Mouse (Mus musculus) CH12F3 (cell line): ENCODE data around the gene Klri2.
"Not testable (repeated sequence)": the region's sequence is repeated elsewhere in the genome, so short reads cannot be mapped to it uniquely, and the experiment has no call there.

Source experiments
- in situ Hi-C: fragments of 300-500 bp; cut with MboI; formaldehyde crosslinking; loops from 2 replicates; pipeline ENCODE4 v1.14.3; 2020; ENCODE audit warnings: low sequenced_read_pairs

The Klri2 gene

GRCm38 (mm10) chr6:129740069-129740721, at the start of gene Klri2:
Klri2 (minus strand) TSS chr6:129740484.
- in situ Hi-C loops = no loop called here

DNA sequence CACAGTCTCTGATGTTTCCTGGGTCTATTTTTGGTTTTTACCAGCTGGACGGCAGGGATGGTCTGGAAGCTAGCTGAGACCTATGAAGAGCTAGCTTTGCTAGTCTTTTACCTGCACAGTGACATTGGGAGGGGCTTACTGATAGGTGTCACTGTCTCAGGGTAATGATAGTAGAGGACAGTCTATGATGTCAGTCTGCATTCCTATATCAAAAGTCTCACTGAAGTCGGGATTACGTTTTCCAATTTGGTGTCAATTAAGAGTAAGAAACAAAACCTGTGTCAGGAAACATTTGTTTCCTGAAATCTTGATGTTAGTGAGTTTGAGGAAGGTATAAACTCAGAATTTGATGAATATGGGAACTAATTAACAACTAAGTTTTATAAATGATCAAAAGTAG, 43.9 kb upstream of the Klri2 start, which contains the start of gene Gm156:
TSS of gene Gm156 (minus strand) at position 101 of the 400 bp plus-strand sequence.
- in situ Hi-C loops = not testable (repeated sequence)

DNA sequence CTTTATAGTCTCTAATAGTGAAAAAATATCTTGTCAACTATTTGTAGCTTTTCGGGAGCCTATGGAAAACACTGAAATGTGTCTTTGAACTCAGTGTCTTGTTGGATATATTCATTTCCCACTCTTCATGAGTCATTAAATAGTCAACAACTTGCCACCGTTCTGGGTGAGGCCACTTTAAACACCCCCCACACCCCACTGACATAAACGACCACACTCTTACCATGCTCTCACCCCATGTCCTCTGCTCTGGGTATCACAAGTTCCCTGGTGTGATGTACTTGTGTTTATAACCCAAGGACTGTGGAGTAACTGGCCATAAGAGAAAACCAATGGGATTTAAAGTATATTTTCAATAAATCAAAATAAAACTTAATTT, 7.4 kb upstream of the Klri2 start:
- in situ Hi-C loops = no loop called here

- in situ Hi-C loops = no loop called here
Observed at GRCm38 (mm10) chr6:129747016-129747653, 6.9 kb upstream of the Klri2 start.

DNA sequence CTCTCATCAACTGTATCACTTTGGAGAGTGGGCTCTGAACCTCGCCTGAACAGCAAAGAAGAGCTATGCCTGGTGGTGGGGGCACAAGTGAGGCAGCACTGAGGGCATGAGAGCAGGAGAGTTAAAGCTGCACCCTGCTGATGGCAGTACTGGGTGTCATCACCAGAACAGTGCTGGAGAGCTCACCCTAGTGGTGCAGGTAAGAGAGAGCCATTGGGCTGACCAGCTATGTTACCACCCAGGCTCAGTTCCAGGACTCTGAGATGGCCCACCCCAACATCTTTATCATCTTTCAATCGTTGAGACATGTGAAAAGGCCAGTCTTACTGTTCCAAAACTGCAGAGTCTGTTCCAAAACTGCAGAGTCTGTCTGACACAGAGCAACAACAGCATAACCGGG, 5.9 kb upstream of the Klri2 start:
- in situ Hi-C loops = no loop called here

DNA sequence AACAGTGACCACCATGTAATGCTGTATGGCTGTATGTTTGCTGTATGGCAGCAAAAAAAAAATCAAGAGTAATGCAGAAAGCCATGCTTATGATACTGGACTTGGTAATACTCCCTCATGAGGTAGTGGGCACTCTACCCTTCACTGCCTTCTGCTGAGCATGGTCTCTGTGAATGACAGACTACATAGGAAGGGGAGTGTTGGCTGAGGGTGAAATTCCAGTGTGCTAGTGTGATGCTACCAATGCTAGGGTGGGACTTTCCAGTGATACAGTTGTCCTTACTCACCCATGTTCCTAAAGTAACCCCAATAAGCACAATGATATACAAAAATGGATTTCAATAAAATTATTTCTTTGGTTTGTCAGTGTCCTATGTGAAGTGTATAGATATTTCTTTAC, 3.9 kb downstream of the Klri2 start:
- in situ Hi-C loops = no loop called here

DNA sequence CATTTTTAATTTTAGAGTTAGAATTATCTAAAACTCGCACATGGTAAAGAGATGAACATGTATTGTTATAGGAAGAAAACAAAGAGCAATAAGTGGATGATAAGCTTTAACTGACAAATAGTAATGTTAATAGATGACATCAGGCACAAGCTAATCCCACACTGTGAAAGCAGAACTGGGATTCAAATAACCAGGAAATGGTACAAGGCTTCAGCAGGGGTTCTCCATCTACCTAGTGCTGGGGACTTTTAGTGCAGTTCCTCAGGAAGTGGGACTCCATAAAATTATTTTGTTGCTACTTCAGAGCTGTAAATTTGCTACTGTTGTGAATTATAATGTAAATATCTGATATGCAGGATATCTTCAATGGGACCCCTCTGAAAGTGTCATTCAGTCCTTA, 13.0 kb downstream of the Klri2 start:
- in situ Hi-C loops = no loop called here

DNA sequence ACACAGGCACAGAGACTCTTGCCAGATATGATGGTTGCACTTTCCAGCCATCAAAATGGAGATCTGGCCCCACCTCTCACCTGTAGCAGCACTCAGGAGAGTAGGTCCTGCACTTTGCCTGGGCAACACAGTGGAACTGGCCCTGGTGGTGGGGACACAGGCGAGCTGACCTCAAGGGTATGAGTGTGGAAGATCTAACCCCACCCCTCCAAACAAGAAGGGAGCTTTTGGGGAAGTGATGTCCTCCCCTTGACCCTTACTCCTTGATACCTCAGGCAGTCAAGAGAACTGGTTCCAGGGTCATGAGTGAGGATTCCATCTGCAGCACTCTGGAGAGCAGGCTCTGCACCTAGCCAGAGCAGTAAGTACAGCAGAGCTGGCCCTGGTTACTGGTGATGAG, 18.9 kb downstream of the Klri2 start:
- in situ Hi-C loops = no loop called here

DNA sequence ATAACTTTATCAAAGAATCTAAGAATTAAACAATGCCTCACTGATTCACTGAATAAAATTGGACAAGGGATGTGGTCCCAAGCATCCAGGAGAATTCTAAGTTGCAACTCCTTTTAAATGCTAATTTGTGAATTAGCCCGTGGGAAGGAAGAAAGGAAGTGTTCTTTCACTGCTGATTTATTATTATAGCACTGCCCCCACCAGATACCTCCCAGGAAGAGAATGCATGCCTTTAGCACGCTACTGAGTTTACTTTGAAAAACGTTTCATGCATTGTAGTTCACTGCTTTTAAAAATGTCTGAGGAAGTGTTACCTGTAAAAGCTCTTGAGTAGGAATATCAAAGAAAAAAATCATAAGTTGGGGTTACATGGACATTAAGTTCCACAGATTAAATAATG, 19.8 kb downstream of the Klri2 start:
- in situ Hi-C loops = no loop called here

DNA sequence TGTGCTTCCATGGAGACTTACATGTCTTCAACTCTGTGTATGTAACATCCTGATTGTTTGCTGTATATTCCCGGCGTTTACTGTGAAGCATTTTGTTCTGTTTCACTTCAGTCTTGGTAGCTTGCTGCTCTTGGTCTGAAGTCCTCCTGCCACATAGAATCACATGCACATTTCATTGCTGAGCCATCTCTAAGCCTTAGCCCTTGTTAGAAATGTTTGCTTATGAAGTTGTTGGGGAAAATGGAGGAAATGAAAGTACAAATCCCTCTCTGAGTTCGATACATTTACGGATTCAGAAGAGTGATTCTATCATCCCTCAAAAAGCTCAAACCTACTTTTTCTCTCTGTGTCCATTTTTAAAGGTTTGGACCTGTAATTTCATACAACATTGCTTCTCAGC, 23.3 kb downstream of the Klri2 start, which contains the start of gene Klri1:
TSS of gene Klri1 (minus strand) at position 101 of the 400 bp plus-strand sequence.
- in situ Hi-C loops = no loop called here

GRCm38 (mm10) chr6:129713566-129713965, 26.7 kb downstream of the Klri2 start:
- in situ Hi-C loops = no loop called here

GRCm38 (mm10) chr6:129691436-129691835, 48.8 kb downstream of the Klri2 start:
- in situ Hi-C loops = not testable (repeated sequence)

DNA sequence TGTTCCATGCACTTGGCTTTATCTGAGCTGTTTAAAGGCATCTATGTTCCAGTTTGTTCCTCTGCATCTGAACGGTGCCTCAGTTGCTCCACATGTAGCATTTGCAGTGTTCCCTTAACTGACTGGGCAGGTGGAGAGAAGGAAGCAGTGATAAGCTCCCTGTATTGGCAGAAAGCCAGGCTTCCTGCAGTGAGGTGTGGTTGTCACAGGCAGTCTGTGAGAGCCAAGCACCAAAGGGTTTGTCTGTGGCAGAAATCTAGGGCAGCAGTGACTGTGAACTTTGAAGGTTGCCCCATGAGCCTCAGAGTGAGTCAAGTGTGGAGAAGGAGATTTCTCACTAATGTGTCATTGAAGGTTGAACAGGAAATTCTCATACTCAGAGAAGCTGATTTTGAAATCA, 59.9 kb downstream of the Klri2 start:
- in situ Hi-C loops = no loop called here
